Mouse (Mus musculus) cerebellum, adult (tissue): ENCODE data around the gene Aloxe3.

Source experiments
- ATAC-seq: cut with Nextera tagmentation; 2 replicates; pipeline ENCODE4 v1.9.2; 2017; ENCODE audit warnings: mild to moderate bottlenecking, moderate library complexity, mixed read lengths; ENCODE audit not compliant: insufficient number of reproducible peaks, low FRiP score, low TSS enrichment

Gene Aloxe3

DNA sequence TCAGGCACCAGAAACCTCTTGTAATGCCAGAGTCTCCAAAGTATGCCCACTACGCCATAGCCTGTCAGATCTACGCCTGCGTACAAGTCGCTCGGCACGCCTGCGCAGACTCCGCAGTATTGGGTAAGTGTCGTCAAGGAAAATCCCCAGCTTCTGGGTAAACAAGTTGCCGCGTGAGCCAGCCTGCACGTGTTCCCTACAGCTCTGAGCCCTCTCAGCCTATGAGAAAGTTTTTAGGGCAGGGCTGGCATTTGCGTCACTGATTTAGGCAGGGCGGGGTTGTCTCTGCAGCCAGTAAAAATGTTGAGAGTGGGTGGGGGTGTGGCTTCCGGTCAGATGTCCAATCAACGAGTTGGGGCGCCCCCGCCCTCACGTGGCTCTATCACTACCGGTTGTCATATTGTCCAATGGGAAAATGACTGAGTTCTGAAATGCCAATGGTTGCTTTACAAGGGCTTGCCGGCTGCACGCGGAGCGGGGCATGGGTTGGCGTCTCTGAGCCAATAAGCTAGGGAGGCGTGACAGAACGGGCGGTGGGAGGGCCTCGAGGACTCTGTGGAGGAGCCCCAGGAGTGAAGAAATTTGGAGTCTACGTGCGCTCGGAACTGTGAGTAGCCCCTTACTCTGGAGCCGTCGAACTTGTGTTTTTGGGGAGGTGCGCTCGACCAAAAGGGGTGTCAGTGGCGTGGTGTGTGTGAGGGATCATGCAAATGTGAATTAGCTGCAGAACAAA lies 30.8 kb upstream of the Aloxe3 start, which contains the start of gene Per1:
Gene Per1, plus strand, starts transcription at position 521 of the 733 bp plus-strand sequence.
- peak; percentile 73 for ATAC-seq

DNA sequence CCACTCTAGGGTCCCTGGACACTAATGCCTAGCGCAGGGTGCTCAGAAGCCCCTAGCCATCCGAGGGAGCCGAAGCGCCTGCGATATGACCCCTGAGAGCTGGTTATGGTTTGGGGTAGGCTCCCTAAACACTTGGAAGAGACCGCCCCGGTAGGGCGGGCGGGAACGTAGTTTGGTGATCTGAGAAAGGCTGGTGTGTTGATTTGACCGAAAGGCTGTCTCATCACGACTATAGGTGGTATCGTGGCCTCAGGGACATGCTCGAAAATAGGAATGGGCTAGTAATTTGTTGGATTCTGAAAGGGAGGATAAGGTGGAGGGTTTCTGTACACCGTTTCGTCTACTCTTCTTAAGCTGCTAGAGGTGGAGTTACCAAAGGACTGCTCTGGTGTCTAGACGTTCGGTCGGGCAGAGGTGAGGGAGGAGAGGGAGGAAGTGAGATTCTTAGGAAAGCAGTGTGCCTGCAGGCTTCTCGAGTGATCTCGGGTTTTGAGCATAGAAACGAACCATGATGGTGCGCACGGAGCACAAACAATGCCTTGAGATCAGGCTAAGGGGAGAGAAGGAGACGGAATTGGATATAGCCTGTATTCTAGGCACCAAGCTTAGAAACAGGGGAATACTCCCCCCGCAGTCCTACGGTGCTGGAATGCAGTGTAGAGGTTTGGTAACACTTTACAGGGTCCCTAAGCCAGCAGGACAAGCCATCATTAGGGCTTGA lies 30.0 kb upstream of the Aloxe3 start:
- no peak for ATAC-seq

- no peak for ATAC-seq
These were observed 29.2 kb upstream of the Aloxe3 start for GRCm38 (mm10) chr11:69096360-69096986.

GRCm38 (mm10) chr11:69096987-69097900 lies 28.5 kb upstream of the Aloxe3 start:
- ATAC-seq, result no peak

DNA sequence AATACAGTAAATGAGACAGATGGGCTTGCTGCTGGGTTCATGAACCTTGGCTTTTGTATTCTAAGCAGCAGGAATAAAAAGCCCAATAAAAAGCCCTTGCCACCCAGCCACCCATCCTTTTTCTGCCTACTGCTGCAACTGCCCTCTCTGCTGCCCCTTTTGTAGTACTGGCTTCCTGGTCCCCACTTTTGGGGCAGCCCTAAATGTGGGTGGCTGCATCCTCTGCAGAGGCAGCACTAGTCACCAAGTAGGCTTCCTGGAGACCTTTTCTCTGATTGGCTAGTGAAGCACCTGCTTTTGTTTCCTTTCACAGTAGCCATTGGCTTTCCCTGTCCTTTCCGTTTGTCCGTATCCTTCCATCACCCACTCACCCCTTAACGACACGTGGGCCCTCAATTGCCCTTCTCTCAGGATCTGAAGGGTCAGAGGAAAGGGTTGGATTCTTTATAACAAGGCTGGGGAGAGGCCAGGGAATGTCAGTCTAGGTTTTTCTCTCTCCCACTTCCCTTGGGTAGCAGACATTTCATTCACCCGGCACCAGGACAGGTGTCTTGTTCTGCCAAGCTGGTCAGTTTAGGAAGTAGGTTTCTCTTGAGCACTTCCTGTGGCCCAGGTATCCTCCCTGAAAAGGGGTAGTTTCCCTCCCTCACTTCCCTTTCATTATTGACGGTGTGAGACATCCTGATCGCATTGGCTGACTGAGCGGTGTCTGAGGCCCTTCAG lies 27.5 kb upstream of the Aloxe3 start:
- ATAC-seq, result no peak

- no peak for ATAC-seq
These were observed 27.0 kb upstream of the Aloxe3 start for GRCm38 (mm10) chr11:69098762-69099091.

DNA sequence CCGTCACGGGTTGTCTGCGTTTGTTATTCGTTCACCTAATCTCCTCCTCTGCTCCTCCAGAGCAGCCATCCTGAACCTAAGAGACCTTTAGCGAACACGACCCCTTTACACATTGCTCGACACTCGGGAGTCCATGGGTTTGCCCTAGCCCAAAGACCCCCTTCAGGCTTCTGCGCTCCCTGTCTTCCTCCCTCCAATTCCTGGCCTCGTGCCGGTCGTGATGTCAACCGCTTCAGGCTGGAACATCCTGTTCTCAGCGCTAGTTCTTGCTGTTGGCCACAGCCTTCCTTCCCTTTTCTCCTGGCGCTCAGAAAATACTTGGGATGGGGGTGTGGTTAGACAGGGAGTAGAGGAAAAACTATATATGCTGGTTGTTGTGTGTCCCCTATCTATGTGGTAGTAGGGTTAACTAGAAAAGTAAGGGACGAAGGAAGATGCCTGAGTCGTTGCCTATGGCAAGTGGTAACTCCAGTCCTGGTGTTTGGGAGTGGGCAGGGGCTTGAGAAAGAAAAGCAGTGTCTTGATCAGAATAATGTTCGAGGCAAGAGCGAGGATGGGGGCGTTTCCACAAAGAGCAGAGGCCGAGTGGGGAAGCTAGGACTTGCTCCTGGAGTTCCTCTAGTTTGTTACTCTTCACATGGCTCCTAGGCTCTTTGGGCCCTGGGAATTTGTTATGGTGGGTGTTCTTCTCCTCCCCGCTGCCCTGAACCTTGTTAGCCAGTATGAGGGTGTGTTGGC lies 26.4 kb upstream of the Aloxe3 start:
- no peak for ATAC-seq

- peak; percentile 36; the same call in 1 of the 2 replicates for ATAC-seq
These were observed 25.8 kb upstream of the Aloxe3 start for GRCm38 (mm10) chr11:69099915-69100345.

- ATAC-seq, result no peak
These were observed 24.9 kb upstream of the Aloxe3 start for GRCm38 (mm10) chr11:69100639-69101360.

DNA sequence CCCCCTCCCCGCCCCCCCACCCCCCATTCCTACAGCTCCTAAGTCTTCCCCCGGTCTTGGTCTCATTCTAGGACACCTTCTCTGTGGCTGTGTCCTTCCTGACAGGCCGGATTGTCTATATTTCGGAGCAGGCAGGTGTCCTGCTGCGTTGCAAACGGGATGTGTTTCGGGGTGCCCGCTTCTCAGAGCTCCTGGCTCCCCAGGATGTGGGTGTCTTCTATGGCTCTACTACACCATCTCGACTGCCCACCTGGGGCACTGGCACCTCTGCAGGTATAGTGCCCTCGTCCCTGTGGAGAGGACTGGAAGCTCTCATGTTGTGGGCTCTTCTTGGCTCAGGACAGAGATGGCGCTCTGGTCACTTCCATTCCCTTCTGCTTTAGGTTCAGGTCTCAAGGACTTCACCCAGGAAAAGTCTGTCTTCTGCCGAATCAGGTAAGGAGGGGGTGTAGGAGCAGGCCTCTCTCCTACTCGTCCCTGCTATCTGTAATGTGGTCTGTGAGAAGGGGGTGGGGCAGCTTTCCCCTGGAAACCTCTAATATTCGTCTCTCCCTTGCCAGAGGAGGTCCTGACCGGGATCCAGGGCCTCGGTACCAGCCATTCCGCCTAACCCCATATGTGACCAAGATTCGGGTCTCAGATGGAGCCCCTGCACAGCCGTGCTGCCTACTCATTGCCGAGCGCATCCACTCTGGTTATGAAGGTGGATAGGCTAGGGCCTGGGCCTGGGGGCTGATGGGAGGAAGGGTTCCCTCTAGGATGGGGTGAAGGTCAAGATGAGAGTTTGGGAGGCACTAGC lies 23.9 kb upstream of the Aloxe3 start:
- no peak for ATAC-seq

- no peak for ATAC-seq
These were observed 23.3 kb upstream of the Aloxe3 start for GRCm38 (mm10) chr11:69102403-69102725.

GRCm38 (mm10) chr11:69103121-69103520 lies 22.6 kb upstream of the Aloxe3 start:
- ATAC-seq, result no peak

- ATAC-seq, result no peak
These were observed 21.9 kb upstream of the Aloxe3 start for GRCm38 (mm10) chr11:69103531-69104435.

GRCm38 (mm10) chr11:69104487-69104886 lies 21.2 kb upstream of the Aloxe3 start:
- no peak for ATAC-seq

- no peak for ATAC-seq
These were observed 20.5 kb upstream of the Aloxe3 start for GRCm38 (mm10) chr11:69105227-69105626.

- no peak for ATAC-seq
These were observed 19.9 kb upstream of the Aloxe3 start for GRCm38 (mm10) chr11:69105796-69106195.

GRCm38 (mm10) chr11:69106299-69106698 lies 19.4 kb upstream of the Aloxe3 start:
- no peak for ATAC-seq
